Mouse (Mus musculus) T-helper 17 cell (primary cell): ENCODE data around the gene Foxo3.

Source experiments
- in situ Hi-C, 2 experiments: fragments of 300-600 bp; cut with MboI, MseI; formaldehyde crosslinking; loops; 1 replicate in 1 of 2; 2 replicates in 1 of 2; pipeline ENCODE4 v1.15.1; 2025; ENCODE audit warnings: high pct_unique_total_duplicates in 2 of 2

The Foxo3 gene

DNA sequence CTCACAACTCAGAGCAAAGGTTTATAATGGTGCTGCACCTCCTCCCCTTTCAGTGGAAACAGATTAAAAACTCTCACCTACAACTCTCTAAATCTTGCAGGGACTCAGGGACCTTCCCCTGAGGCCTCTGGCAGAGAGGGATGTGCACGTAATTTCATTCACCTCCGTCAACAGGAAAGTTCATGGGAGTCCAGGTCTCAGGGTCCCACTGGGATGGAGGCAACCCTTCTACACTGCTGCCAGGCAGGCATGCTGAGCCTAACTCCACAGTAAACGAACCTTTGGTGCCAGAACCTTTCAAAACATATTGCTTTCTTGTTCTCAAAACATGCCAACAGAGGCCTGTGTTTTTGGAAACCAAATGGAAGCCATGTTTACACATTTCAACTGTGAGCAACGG, 17.0 kb downstream of the Foxo3 start:
- in situ Hi-C loops: loop anchor here in 1 of 2 experiments (10.0 kb wide), 1 partner anchor 235 kb away; no protein-coding TSS in a partner anchor

GRCm38 (mm10) chr10:42257985-42258384, 18.6 kb downstream of the Foxo3 start:
- in situ Hi-C loops: no loop called here

- in situ Hi-C loops: no loop called here
Observed at GRCm38 (mm10) chr10:42254788-42255187, 21.8 kb downstream of the Foxo3 start.

GRCm38 (mm10) chr10:42251749-42252323, 24.7 kb downstream of the Foxo3 start:
- in situ Hi-C loops: no loop called here

GRCm38 (mm10) chr10:42251203-42251602, 25.4 kb downstream of the Foxo3 start:
- in situ Hi-C loops: no loop called here

- in situ Hi-C loops: no loop called here
Observed at GRCm38 (mm10) chr10:42249965-42250364, 26.6 kb downstream of the Foxo3 start.

DNA sequence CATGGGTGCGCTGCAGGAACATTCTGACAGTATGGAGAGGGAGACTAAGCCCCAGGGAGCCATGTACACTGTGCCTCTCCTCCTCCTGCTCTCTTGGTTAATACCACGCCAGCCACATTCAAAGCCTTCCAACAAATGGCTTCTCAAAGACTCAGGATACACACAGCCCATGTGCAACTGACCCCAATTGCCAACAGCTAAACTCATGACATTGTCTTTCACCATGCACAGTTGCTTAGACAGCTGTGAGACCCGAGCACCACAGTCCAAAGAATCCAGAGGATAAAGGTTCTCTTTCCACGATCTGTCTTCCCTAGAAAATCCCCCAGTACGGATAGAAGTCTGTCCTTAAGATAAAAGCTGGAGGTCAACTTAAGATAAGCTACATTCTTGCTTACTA, 27.9 kb downstream of the Foxo3 start:
- in situ Hi-C loops: no loop called here

DNA sequence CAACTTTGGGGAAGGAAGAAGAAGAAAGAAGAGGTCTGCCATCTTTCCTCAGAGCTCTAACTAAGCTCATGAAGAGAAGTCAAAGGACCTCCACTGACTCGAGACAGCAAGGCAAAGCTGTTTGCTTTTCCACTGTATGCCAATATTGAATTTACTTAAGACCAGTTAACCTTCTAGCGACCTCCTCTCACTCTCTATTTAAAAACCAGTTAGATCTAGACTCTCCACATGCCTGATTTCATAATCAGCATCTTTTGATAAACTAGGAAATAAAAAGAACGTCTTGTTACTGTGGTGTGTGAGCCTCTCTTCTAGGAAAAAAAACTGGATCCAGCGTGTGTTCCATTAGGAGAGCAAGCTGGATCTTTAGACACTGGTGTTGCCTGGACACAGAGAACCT, 28.4 kb downstream of the Foxo3 start:
- in situ Hi-C loops: no loop called here

DNA sequence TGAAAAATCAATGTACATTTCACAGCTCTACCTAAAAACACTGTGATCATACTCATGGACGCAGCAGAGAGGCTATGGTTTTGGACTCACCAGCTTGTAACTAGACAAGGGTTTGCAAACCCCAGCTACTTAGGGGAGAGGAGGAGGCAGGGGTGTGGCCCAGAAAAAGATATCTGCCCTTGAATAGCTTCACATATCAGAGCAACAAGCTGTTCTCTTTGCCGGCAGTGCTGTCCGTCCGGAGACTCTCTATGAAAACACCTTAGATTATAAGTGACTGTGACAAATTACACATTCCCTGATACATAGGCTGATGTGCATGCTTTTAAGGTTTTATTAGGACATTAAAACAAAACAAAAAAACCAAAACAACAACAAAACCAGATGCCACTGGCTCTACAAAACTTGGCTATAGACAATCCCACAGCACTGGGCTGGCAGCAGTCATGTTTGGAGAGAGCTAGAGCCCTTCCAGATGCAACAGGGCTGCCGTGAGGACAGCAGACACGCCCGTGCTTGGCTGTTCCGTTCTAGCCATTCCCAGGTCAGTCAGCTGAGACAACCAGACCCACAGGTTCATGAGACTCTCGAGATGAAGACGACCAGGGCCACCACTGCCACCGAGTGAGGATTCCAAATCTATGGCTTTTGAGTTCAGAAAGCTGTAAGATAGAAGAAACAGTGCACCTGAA, 29.3 kb downstream of the Foxo3 start:
- in situ Hi-C loops: no loop called here

GRCm38 (mm10) chr10:42246483-42246882, 30.1 kb downstream of the Foxo3 start:
- in situ Hi-C loops: no loop called here

DNA sequence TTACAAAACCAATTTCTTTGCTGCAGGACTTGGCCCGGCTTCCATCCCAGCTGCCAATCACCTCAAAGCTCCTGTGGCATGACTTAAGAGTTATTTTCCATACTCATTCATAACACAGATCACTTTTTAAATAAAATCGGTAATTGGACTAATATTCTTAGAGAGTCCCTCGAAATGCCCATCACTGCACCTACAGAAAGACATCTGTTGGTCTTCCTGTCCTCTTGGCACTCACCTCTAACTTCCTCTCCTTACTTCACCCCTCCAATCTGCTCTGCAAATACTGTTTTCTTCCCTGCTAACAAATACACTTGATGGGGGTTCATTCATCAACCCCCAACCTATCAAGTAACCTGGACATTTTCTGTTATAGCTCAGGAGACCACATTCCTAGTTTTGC, 30.9 kb downstream of the Foxo3 start:
- in situ Hi-C loops: no loop called here

GRCm38 (mm10) chr10:42245256-42245601, 31.3 kb downstream of the Foxo3 start:
- in situ Hi-C loops: no loop called here

GRCm38 (mm10) chr10:42244420-42245255, 31.9 kb downstream of the Foxo3 start:
- in situ Hi-C loops: no loop called here

DNA sequence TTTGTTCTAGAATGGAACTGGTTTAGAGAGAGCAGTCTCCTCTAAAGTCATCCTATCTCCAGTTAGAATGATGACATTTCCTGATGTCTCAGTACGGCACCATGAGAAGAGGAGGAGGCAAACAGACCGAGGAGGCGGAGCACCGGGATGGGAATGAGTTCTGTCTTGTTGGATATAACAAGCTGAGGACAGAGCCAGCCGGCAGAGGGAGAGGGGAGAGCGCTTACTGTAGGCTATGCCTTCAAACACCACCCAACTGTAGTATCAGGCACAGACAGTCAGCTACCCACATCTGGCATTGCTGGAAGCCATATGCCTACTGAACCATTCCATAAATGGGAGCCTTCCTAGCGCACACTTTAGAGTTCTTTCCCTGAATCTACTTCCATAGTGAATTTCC, 32.6 kb downstream of the Foxo3 start:
- in situ Hi-C loops: no loop called here

DNA sequence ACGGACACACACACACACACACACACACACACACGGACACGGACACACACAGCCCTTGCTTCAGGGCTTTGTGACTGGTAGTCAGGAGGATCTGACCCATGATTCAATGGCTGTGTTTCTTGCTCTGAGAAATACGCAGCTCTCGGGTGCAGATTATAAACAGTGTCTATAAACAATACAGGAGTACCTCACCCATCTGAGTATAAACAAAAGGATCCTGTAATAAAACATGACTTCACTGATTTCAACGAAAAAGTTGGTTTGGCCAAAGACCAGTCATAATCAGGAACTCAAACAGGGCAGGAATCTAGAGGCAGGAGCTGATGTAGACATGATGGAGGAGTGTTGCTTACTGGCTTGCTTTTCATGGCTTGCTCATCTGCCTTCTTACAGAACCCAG, 34.1 kb downstream of the Foxo3 start:
- in situ Hi-C loops: no loop called here

DNA sequence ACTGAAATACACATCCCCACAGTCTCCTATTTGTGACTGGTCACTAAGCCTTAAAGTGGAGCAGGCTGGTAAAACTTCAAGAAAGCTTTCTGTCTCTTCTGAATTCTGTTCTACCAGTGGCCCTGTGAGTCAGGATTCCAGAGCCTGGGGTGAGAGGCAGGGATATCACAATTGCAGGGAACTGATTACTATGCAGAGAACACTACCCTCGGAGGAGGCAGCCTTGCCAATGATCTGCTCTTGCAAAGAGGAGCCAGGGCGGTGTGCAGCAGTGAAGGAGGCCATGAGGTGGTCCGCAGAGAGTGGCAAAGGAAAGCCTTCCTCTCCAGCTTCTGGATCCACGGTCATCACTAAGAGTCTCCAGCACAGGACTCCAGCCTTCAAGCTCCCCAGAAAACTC, 34.8 kb downstream of the Foxo3 start:
- in situ Hi-C loops: no loop called here

DNA sequence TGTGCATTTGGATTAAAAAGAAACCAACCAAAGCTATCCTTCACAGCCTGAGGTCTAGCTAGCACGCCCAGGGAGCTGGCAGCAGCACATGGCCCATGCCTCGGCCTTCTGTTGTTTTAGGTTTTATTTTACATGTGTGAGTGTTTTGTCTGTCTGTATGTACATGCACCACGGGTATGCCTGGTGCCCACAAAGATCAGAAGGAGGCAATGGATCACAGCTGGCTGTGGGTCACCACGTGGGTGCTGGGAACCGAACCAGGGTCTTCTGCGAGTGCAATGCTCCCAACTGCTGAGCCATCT, 36.8 kb downstream of the Foxo3 start:
- in situ Hi-C loops: no loop called here

DNA sequence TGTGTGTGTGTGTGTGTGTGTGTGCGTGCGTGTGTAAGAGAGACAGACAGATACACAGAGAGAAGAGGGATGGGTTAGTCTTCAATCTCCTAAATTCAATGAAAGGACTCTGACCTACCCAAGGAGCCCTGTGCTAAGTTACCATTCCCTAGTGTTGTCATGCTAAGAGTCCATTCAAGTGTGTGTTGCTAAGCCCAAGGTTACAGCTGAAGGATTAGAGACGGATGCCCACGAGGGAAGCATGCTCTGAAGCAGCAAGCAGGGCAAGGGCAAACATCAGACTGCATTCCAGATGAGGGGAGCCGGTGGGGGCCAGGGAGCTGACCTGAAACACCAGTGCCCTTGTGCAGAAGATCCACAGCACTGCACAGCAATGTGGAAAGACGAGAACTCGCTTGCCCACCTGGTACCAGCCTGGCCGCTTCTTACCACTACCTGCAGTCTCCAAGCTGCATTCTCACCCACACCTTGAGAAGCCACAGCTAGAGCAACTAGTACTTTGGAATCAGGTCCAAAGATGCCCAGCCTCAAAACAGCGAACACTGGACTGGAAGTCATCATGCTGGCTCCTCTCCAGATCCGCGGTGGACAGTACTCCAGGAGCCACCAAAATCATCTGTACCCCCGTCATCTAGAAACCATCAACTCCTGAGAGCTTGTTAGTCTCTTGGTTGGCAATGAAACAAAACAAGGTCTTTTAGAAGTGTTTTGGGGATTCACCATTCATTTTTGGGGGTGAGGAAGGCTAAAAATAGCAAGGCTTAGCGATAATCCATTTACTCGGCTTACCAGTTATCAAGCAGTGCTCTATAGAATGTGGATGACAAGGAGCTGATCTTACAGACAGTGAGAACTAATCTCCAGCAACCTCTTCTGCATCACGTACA, 37.4 kb downstream of the Foxo3 start:
- in situ Hi-C loops: no loop called here

DNA sequence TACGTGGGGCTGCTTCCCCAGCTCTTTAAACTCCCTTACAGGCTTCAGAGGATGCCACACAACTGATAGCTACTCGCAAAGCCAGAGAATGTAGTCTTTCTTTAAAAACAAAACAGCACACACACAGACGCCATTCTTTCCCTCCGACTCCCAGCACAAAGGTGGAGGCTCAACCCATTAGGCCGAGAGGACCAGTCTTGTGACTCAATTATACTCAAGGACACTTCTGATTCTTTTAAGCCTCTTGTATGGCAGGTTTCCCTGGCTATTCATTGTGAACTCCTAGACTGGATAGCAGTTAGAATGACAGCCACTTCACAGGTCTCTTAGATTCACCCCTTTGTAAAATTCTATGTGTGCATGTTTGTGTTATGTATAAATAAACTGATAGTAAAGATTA, 38.3 kb downstream of the Foxo3 start:
- in situ Hi-C loops: no loop called here

GRCm38 (mm10) chr10:42237556-42237955, 39.0 kb downstream of the Foxo3 start:
- in situ Hi-C loops: no loop called here

DNA sequence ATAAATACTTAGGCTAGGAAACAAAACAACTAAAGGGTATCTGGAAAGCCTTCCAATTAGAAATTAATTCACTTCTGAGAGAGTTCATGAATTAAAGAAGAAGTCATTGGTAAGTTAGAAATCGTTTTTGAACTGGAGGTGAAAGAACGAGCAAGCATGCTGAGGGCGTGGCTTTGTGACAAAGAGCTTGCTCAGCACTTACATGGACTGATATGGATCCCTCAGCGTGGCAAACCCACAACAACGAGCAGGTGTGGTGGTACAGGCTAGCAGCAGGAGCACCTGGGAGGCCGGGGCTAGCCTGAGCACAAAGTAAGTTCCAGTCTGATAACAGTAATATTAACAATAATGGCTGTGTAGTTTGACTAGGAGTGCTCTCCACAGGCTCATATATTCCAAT, 41.2 kb downstream of the Foxo3 start:
- in situ Hi-C loops: no loop called here

DNA sequence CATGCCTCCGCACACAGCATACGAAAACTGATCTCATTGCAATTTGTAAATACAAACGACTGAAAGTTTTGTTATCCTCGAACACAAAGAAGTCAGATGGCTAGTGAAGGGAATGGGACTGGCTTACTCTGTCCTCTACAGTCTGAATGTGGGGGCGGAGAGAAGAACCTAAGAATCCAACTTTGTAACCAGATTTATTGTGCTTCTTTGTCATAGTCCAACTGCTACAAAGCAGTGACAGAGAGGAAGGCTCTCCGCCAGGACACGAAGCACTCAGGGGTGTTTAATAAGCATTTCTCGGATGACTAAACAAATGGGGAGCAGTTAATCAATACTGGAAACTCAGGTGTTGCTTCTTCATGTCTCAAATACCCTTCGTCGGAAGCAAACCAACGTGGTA, 43.6 kb downstream of the Foxo3 start:
- in situ Hi-C loops: no loop called here
